Mouse (Mus musculus) forebrain, embryonic 11.5 days (tissue): ENCODE data around the gene Speer2. TPM values are rescaled to one million over a fixed set of nuclear protein-coding genes. Genes with fewer than 3 reads are reported as not detected.

Source experiments
- ATAC-seq: fragments of 200-750 bp; cut with Nextera tagmentation; replicated peaks from 2 replicates; pipeline ENCODE4 v1.8.0; 2017; ENCODE audit warnings: moderate TSS enrichment; ENCODE audit not compliant: low FRiP score
- DNase-seq: peaks from one replicate; pipeline ENCODE4 v3.0.0-alpha.2; 2017; ENCODE audit warnings: low spot score
- H3K27ac ChIP-seq: fragments of 300-500 bp; sonication (generic); 2 replicates; pipeline ENCODE4 v1.5.1; 2014; ENCODE audit warnings: low read depth, low read length
- H3K27me3 ChIP-seq: fragments of 300-500 bp; sonication (generic); 2 replicates; pipeline ENCODE4 v1.6.1; 2014; ENCODE audit warnings: mild to moderate bottlenecking, low read length, mixed read lengths; ENCODE audit not compliant: control insufficient read depth, insufficient read depth
- H3K36me3 ChIP-seq: fragments of 300-500 bp; sonication (generic); 2 replicates; pipeline ENCODE4 v1.6.1; 2014; ENCODE audit warnings: mild to moderate bottlenecking, low read length, moderate library complexity, mixed read lengths; ENCODE audit not compliant: control insufficient read depth, insufficient read depth
- H3K4me1 ChIP-seq: fragments of 300-500 bp; sonication (generic); replicated peaks from 2 replicates; pipeline ENCODE4 v1.6.1; 2014; ENCODE audit warnings: low read length, mixed read lengths; ENCODE audit not compliant: control insufficient read depth, insufficient read depth
- H3K4me2 ChIP-seq: fragments of 300-500 bp; sonication (generic); 2 replicates; pipeline ENCODE4 v1.6.1; 2014; ENCODE audit warnings: low read depth, mild to moderate bottlenecking, low read length, moderate library complexity, mixed read lengths; ENCODE audit not compliant: severe bottlenecking
- H3K4me3 ChIP-seq: fragments of 300-500 bp; sonication (generic); 2 replicates; pipeline ENCODE4 v1.5.1; 2014; ENCODE audit warnings: low read depth, low read length
- H3K9ac ChIP-seq: fragments of 300-500 bp; sonication (generic); 2 replicates; pipeline ENCODE4 v1.6.1; 2014; ENCODE audit warnings: low read length
- H3K9me3 ChIP-seq: fragments of 300-500 bp; sonication (generic); 2 replicates; pipeline ENCODE4 v1.6.1; 2016; ENCODE audit warnings: low read length, mixed read lengths; ENCODE audit not compliant: control insufficient read depth
- WGBS: fragments of 180-500 bp; shearing (Covaris S2); extraction: QIAGEN DNeasy Blood & Tissue Kit; methylation state at CpG from one replicate; pipeline ENCODE4 v1.1.7; 2014; 5-methylcytosine and 5-hydroxymethylcytosine counted together
- polyA plus RNA-seq: library from polyadenylated mRNA; unstranded; fragments of >200 nt; fragmentation: Nextera tagmentation; extraction: Ambion mirVana; gene quantifications from 2 replicates; pipeline ENCODE4 v1.2.1, GENCODE M21; 2014

The Speer2 gene
- polyA plus RNA-seq, result not detected in 2 replicates

DNA sequence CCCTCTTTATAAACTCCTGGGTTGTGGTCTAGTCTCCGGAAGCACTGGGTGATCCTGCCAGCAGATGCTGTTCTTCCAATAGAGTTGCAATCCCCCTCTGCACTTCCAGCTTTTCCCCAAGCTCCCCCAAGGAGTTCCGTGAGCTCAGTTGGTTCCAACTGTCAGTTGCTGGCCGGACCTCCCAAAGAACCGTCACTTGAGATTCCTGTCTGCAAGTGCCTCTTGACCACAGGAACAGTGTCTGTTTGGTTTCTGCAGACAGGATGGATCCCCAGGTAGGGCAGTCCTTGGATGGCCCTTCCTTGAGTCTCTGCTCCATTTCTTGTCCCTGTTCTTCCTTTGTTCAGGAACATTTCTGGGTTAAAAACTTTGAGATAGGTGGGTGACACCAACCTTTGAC is at the start of gene Speer2:
Speer2 (minus strand) TSS at position 101 of the 400 bp plus-strand sequence.
- no peak within 1 kb of the TSS for H3K9ac ChIP-seq
- no peak for DNase-seq
- no peaks in the 10 kb centered on the region for H3K36me3 ChIP-seq
- H3K4me2 ChIP-seq, result no peak within 1 kb of the TSS
- ATAC-seq, result no peak
- H3K27me3 ChIP-seq, result no peaks in the 10 kb centered on the region
- no peaks in the 10 kb centered on the region for H3K4me1 ChIP-seq
- WGBS, result 93% methylated on average over 4 of the region's 4 CpGs
- H3K27ac ChIP-seq, result no peak within 1 kb of the TSS
- H3K4me3 ChIP-seq, result no peak within 1 kb of the TSS
- H3K9me3 ChIP-seq, result no peaks in the 10 kb centered on the region

DNA sequence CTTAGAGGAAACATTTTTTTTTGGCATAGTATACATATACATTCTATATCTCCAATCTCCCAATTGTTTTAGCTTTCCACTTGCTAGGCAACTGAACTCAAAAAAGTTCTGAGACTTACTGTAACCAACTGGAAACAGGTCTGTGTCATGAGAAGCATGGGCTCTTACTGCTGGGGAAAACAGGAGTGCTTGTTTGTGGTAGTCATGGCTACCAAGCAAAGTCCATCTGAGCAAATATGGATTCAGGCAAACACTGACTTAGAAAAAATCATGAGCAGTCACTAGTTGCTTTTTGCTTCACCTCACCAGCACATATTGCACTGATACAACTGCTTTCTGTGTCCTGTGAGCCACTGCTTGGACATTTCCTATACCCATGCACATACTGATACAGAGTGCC is 40.8 kb upstream of the Speer2 start:
- no peak overlapping the region for H3K4me2 ChIP-seq
- H3K9me3 ChIP-seq, result no peaks in the 10 kb centered on the region
- H3K36me3 ChIP-seq, result no peaks in the 10 kb centered on the region
- ATAC-seq, result no peak
- H3K27ac ChIP-seq, result no peak overlapping the region
- no peaks in the 10 kb centered on the region for H3K4me1 ChIP-seq
- no peaks in the 10 kb centered on the region for H3K27me3 ChIP-seq
- no peak overlapping the region for H3K4me3 ChIP-seq
- DNase-seq, result no peak
- H3K9ac ChIP-seq, result no peak overlapping the region

DNA sequence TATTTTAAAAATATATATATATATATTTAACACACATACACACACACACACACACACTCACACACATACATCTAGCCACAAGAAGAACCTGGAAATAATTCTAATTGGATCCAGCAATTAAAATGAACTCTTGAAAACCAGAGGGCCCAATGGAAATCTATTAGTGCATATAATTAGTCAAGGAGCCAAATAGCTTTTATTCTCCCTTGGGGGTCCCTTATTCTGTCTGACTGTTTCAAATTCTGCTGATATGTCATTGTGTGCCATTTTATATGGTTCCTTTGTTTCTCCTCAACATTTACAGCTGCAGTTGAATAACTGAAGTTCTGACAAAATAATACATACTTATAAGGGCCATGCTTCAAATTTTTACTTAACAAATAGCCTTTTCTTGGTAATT is 17.2 kb upstream of the Speer2 start:
- H3K27me3 ChIP-seq, result no peaks in the 10 kb centered on the region
- H3K36me3 ChIP-seq, result no peaks in the 10 kb centered on the region
- ATAC-seq (no peak), DNase-seq (no peak)
- H3K9me3 ChIP-seq, result no peaks in the 10 kb centered on the region
- H3K9ac ChIP-seq, result no peak overlapping the region
- H3K4me3 ChIP-seq, result no peak overlapping the region
- H3K4me2 ChIP-seq, result no peak overlapping the region
- H3K4me1 ChIP-seq, result no peaks in the 10 kb centered on the region
- no peak overlapping the region for H3K27ac ChIP-seq

DNA sequence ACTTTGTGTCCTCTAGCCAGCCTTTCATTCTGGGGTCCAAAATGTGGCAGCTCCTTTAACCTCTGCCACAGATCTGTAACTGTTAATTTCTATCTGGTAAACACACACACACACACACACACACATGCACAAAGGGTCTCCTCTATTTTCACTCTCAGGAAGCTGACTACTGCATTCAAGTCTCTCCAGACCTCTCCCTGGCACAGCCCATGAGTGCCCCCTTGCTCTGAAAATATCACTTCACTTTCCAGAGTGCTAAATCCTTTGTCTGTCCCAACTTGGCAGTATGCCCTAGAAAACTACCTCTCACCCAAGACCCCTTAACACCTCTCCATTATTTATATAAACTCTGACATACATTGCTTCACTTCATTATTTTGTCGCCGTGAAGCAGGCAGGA is 26.9 kb downstream of the Speer2 start:
- H3K27ac ChIP-seq, result no peak overlapping the region
- no peak overlapping the region for H3K4me2 ChIP-seq
- no peak overlapping the region for H3K4me3 ChIP-seq
- H3K9me3 ChIP-seq, result no peaks in the 10 kb centered on the region
- no peak for ATAC-seq
- no peak for DNase-seq
- WGBS, result 84% methylated on average over 2 of the region's 2 CpGs
- no peaks in the 10 kb centered on the region for H3K27me3 ChIP-seq
- H3K36me3 ChIP-seq, result no peaks in the 10 kb centered on the region
- H3K9ac ChIP-seq, result no peak overlapping the region
- no peaks in the 10 kb centered on the region for H3K4me1 ChIP-seq

DNA sequence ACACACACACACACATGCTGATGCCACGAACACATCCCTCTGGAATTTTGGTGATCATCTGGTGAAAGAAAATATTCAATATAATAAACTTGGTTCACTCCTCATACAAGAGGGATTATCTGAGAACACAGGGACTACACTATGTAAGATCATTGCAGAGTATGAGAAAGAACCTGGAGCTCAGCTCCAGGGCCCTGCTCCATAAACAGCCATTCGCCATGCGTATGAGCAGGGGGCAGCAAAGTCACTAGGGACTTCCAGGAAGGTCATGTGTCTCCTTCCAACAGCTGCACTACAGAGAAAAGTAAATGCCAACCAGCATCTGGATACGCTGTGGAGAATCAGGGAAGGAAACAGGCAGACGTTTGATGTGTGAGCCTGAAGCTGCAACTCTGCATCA is 49.9 kb downstream of the Speer2 start:
- H3K4me1 ChIP-seq, result no peaks in the 10 kb centered on the region
- no peak for ATAC-seq
- no peak overlapping the region for H3K4me3 ChIP-seq
- no peaks in the 10 kb centered on the region for H3K36me3 ChIP-seq
- DNase-seq, result no peak
- no peaks in the 10 kb centered on the region for H3K27me3 ChIP-seq
- H3K4me2 ChIP-seq, result no peak overlapping the region
- 70% methylated on average over 5 of the region's 5 CpGs for whole genome bisulfite sequencing
- no peaks in the 10 kb centered on the region for H3K9me3 ChIP-seq
- no peak overlapping the region for H3K27ac ChIP-seq
- H3K9ac ChIP-seq, result no peak overlapping the region
